Mouse (Mus musculus): ENCODE measurements around the gene Klhdc9. TPM values are rescaled to one million over a fixed set of nuclear protein-coding genes. Genes with fewer than 3 reads are reported as not detected.

Klhdc9 gene
- polyA plus RNA-seq, 1 experiment from 2014 or later, result 0.63 TPM

- Histone ChIP-seq H3K27ac (replicated peaks in 1 of 2; ENCODE audit: control insufficient read depth in 1 of 2, insufficient read depth in 1 of 2, low read depth in 2 of 2, low read length in 2 of 2) (no peak overlapping the region), H3K4me3 (ENCODE audit: control insufficient read depth in 1 of 2, insufficient read depth in 1 of 2, low read depth in 1 of 2, low read length in 2 of 2) (no peak overlapping the region), H3K9ac (ENCODE audit: low read length) (no peak overlapping the region), H3K4me2 (ENCODE audit: low read length) (no peak overlapping the region), H3K27me3 (ENCODE audit: control insufficient read depth, insufficient read depth, low read length) (peaks cover 9% of the 10 kb centered on the region; the same call in 1 of the 2 replicates), H3K9me3 (ENCODE audit: control insufficient read depth, low read length) (no peaks in the 10 kb centered on the region), H3K4me1 (ENCODE audit: control insufficient read depth in 2 of 2, insufficient read depth in 2 of 2, low read length in 2 of 2) (peaks cover 2 to 6% of the 10 kb centered on the region in 2 experiments; a peak in 2 of 4 replicates), H3K36me3 (ENCODE audit: control insufficient read depth, insufficient read depth, low read length) (no peaks in the 10 kb centered on the region)
- WGBS, result 2% methylated on average over 4 of the region's 4 CpGs
- no peak for ATAC-seq (ENCODE audit: insufficient number of reproducible peaks, insufficient read depth, low FRiP score, low read depth)
Measured at GRCm38 (mm10) chr1:171373946-171374345, 13.3 kb upstream of the Klhdc9 start.

GRCm38 (mm10) chr1:171372880-171373279, 12.3 kb upstream of the Klhdc9 start:
- H3K27me3 ChIP-seq (ENCODE audit: control insufficient read depth, insufficient read depth, low read length), result peaks cover 9% of the 10 kb centered on the region; the same call in 1 of the 2 replicates
- no peak for ATAC-seq (ENCODE audit: insufficient number of reproducible peaks, insufficient read depth, low FRiP score, low read depth)
- no peak overlapping the region for H3K4me2 ChIP-seq (ENCODE audit: low read length)
- H3K4me1 ChIP-seq (ENCODE audit: control insufficient read depth in 2 of 2, insufficient read depth in 2 of 2, low read length in 2 of 2), result peaks cover 2 to 6% of the 10 kb centered on the region in 2 experiments; a peak in 2 of 4 replicates
- no peaks in the 10 kb centered on the region for H3K9me3 ChIP-seq (ENCODE audit: control insufficient read depth, low read length)
- no peak overlapping the region for H3K9ac ChIP-seq (ENCODE audit: low read length)
- 55% methylated on average over 3 of the region's 3 CpGs for WGBS
- no peak overlapping the region for H3K27ac ChIP-seq (replicated peaks in 1 of 2; ENCODE audit: control insufficient read depth in 1 of 2, insufficient read depth in 1 of 2, low read depth in 2 of 2, low read length in 2 of 2)
- no peaks in the 10 kb centered on the region for H3K36me3 ChIP-seq (ENCODE audit: control insufficient read depth, insufficient read depth, low read length)
- H3K4me3 ChIP-seq (ENCODE audit: control insufficient read depth in 1 of 2, insufficient read depth in 1 of 2, low read depth in 1 of 2, low read length in 2 of 2), result no peak overlapping the region

GRCm38 (mm10) chr1:171369845-171370556, 9.4 kb upstream of the Klhdc9 start, which contains the start of gene Nectin4:
Gene Nectin4, plus strand, starts transcription at chr1:171370099.
- Histone ChIP-seq H3K4me2 (ENCODE audit: low read length) (no peak within 1 kb of the TSS), H3K4me3 (ENCODE audit: control insufficient read depth in 1 of 2, insufficient read depth in 1 of 2, low read depth in 1 of 2, low read length in 2 of 2) (no peak within 1 kb of the TSS), H3K9me3 (ENCODE audit: control insufficient read depth, low read length) (no peaks in the 10 kb centered on the region), H3K27me3 (ENCODE audit: control insufficient read depth, insufficient read depth, low read length) (peaks cover 9% of the 10 kb centered on the region; the same call in 1 of the 2 replicates), H3K36me3 (ENCODE audit: control insufficient read depth, insufficient read depth, low read length) (no peaks in the 10 kb centered on the region), H3K9ac (ENCODE audit: low read length) (no peak within 1 kb of the TSS), H3K4me1 (ENCODE audit: control insufficient read depth in 2 of 2, insufficient read depth in 2 of 2, low read length in 2 of 2) (peaks cover 0 to 2% of the 10 kb centered on the region in 2 experiments; a peak in 1 of 4 replicates), H3K27ac (replicated peaks in 1 of 2; ENCODE audit: control insufficient read depth in 1 of 2, insufficient read depth in 1 of 2, low read depth in 2 of 2, low read length in 2 of 2) (no peak within 1 kb of the TSS)
- WGBS, result 40% methylated on average over 20 of the region's 20 CpGs
- ATAC-seq (ENCODE audit: insufficient number of reproducible peaks, insufficient read depth, low FRiP score, low read depth), result no peak

GRCm38 (mm10) chr1:171365934-171366333, 5.3 kb upstream of the Klhdc9 start:
- Histone ChIP-seq H3K4me3 (ENCODE audit: control insufficient read depth in 1 of 2, insufficient read depth in 1 of 2, low read depth in 1 of 2, low read length in 2 of 2) (no peak overlapping the region), H3K9ac (ENCODE audit: low read length) (no peak overlapping the region), H3K4me2 (ENCODE audit: low read length) (no peak overlapping the region), H3K9me3 (ENCODE audit: control insufficient read depth, low read length) (no peaks in the 10 kb centered on the region), H3K36me3 (ENCODE audit: control insufficient read depth, insufficient read depth, low read length) (no peaks in the 10 kb centered on the region), H3K27me3 (ENCODE audit: control insufficient read depth, insufficient read depth, low read length) (0 out of 2 replicates have a peak, but pooled peaks cover 3% of the 10 kb centered on the region), H3K4me1 (ENCODE audit: control insufficient read depth in 2 of 2, insufficient read depth in 2 of 2, low read length in 2 of 2) (no peaks in the 10 kb centered on the region), H3K27ac (replicated peaks in 1 of 2; ENCODE audit: control insufficient read depth in 1 of 2, insufficient read depth in 1 of 2, low read depth in 2 of 2, low read length in 2 of 2) (no peak overlapping the region)
- WGBS, result 65% methylated on average over 7 of the region's 7 CpGs
- ATAC-seq (ENCODE audit: insufficient number of reproducible peaks, insufficient read depth, low FRiP score, low read depth), result no peak

GRCm38 (mm10) chr1:171361106-171362103, 807 bp upstream of the Klhdc9 start:
- ATAC-seq (ENCODE audit: insufficient number of reproducible peaks, insufficient read depth, low FRiP score, low read depth), result no peak
- peaks cover 3% of the 10 kb centered on the region for H3K9me3 ChIP-seq (ENCODE audit: control insufficient read depth, low read length)
- WGBS, result 23% methylated on average over 16 of the region's 16 CpGs

GRCm38 (mm10) chr1:171360253-171360652, 345 bp downstream of the Klhdc9 start:
- peaks cover 27% of the 10 kb centered on the region for H3K36me3 ChIP-seq (ENCODE audit: control insufficient read depth, insufficient read depth, low read length)
- peak overlapping the region; percentile 45 to 52 for H3K4me3 ChIP-seq (ENCODE audit: control insufficient read depth in 1 of 2, insufficient read depth in 1 of 2, low read depth in 1 of 2, low read length in 2 of 2)
- no peaks in the 10 kb centered on the region for H3K27me3 ChIP-seq (ENCODE audit: control insufficient read depth, insufficient read depth, low read length)
- H3K4me2 ChIP-seq (ENCODE audit: low read length), result peak overlapping the region; percentile 66
- ATAC-seq (ENCODE audit: insufficient number of reproducible peaks, insufficient read depth, low FRiP score, low read depth), result peak; percentile 25; the same call in 1 of the 2 replicates
- peak overlapping the region; percentile 65 for H3K9ac ChIP-seq (ENCODE audit: low read length)
- no peak overlapping the region for H3K27ac ChIP-seq (replicated peaks in 1 of 2; ENCODE audit: control insufficient read depth in 1 of 2, insufficient read depth in 1 of 2, low read depth in 2 of 2, low read length in 2 of 2)
- WGBS, result 10% methylated on average over 26 of the region's 26 CpGs
- peaks cover 3% of the 10 kb centered on the region for H3K9me3 ChIP-seq (ENCODE audit: control insufficient read depth, low read length)
- H3K4me1 ChIP-seq (ENCODE audit: control insufficient read depth in 2 of 2, insufficient read depth in 2 of 2, low read length in 2 of 2), result peaks cover 0 to 3% of the 10 kb centered on the region in 2 experiments; a peak in 2 of 4 replicates

More at GRCm38 (mm10) chr1:171361106-171362103, 807 bp upstream of the Klhdc9 start:
- peak overlapping the region in 1 of 2 experiments; percentile 63; a peak in 2 of 4 replicates for H3K27ac ChIP-seq (replicated peaks in 1 of 2; ENCODE audit: control insufficient read depth in 1 of 2, insufficient read depth in 1 of 2, low read depth in 2 of 2, low read length in 2 of 2)
- H3K27me3 ChIP-seq (ENCODE audit: control insufficient read depth, insufficient read depth, low read length), result no peaks in the 10 kb centered on the region
- H3K36me3 ChIP-seq (ENCODE audit: control insufficient read depth, insufficient read depth, low read length), result peaks cover 26% of the 10 kb centered on the region
- peak overlapping the region; percentile 65 for H3K9ac ChIP-seq (ENCODE audit: low read length)
- H3K4me3 ChIP-seq (ENCODE audit: control insufficient read depth in 1 of 2, insufficient read depth in 1 of 2, low read depth in 1 of 2, low read length in 2 of 2), result peak overlapping the region; percentile 45 to 52
- H3K4me1 ChIP-seq (ENCODE audit: control insufficient read depth in 2 of 2, insufficient read depth in 2 of 2, low read length in 2 of 2), result peaks cover 0 to 3% of the 10 kb centered on the region in 2 experiments; a peak in 2 of 4 replicates
- peak overlapping the region; percentile 66 for H3K4me2 ChIP-seq (ENCODE audit: low read length)

- ATAC-seq (ENCODE audit: insufficient number of reproducible peaks, insufficient read depth, low FRiP score, low read depth), result no peak
- Histone ChIP-seq H3K36me3 (ENCODE audit: control insufficient read depth, insufficient read depth, low read length) (peaks cover 27% of the 10 kb centered on the region), H3K4me2 (ENCODE audit: low read length) (no peak overlapping the region), H3K9me3 (ENCODE audit: control insufficient read depth, low read length) (peaks cover 3% of the 10 kb centered on the region), H3K27ac (replicated peaks in 1 of 2; ENCODE audit: control insufficient read depth in 1 of 2, insufficient read depth in 1 of 2, low read depth in 2 of 2, low read length in 2 of 2) (no peak overlapping the region), H3K4me1 (ENCODE audit: control insufficient read depth in 2 of 2, insufficient read depth in 2 of 2, low read length in 2 of 2) (peaks cover 0 to 3% of the 10 kb centered on the region in 2 experiments; a peak in 2 of 4 replicates), H3K27me3 (ENCODE audit: control insufficient read depth, insufficient read depth, low read length) (no peaks in the 10 kb centered on the region), H3K9ac (ENCODE audit: low read length) (no peak overlapping the region), H3K4me3 (ENCODE audit: control insufficient read depth in 1 of 2, insufficient read depth in 1 of 2, low read depth in 1 of 2, low read length in 2 of 2) (no peak overlapping the region)
- WGBS, result 77% methylated on average over 4 of the region's 4 CpGs
Measured at GRCm38 (mm10) chr1:171358421-171358820, 2.2 kb downstream of the Klhdc9 start.
